Mouse (Mus musculus) cerebellum, adult 2 months (tissue): Measurements from ENCODE around the gene Lce1a1.

ENCODE experiments used
- CTCF ChIP-seq: fragments of 200-500 bp; IDR thresholded peaks from 2 replicates; pipeline ENCODE4 v1.5.1; 2011; ENCODE audit warnings: low read depth, mild to moderate bottlenecking, control low read depth, low read length, moderate library complexity, borderline replicate concordance; ENCODE audit not compliant: insufficient read depth
- POLR2A ChIP-seq: fragments of 200-500 bp; IDR thresholded peaks from 2 replicates; pipeline ENCODE4 v1.6.1; 2011; ENCODE audit warnings: low read length, control low read depth, borderline replicate concordance; ENCODE audit not compliant: insufficient read depth

DNA sequence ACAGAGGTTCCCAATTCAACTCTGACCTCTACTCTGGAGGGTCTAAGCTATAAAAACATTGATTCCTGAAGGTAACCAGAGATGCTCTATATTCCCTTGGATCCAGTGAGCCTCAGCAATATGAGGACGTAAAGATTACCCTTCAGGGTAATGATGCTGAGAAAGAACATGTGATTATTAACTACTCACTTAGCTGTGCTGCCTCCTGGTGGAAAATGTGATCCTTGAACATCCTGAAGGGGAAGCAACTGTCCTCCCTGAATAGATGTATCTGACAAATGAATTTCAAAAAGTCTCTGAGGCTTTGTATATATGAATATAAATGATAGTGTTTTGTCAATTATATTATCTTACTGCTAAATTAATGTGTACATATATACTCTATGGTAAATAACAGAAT, 47.7 kb downstream of the Lce1a1 start:
- TF ChIP-seq CTCF, result no peak
- no peak for TF ChIP-seq POLR2A
